Mouse (Mus musculus) embryonic facial prominence, embryonic 11.5 days (tissue): ENCODE results near the gene Man1a2. TPM values are rescaled to one million over a fixed set of nuclear protein-coding genes. Genes with fewer than 3 reads are reported as not detected.

Experiments
- ATAC-seq: fragments of 200-750 bp; cut with Nextera tagmentation; replicated peaks from 2 replicates; pipeline ENCODE4 v1.8.0; 2017; ENCODE audit warnings: low read depth; ENCODE audit not compliant: insufficient number of reproducible peaks, low FRiP score, low TSS enrichment
- DNase-seq: peaks from one replicate; pipeline ENCODE4 v3.0.0-alpha.2; 2015; ENCODE audit warnings: low spot score
- H3K27ac ChIP-seq: fragments of 300-500 bp; sonication (generic); replicated peaks from 2 replicates; pipeline ENCODE4 v1.5.1; 2014; ENCODE audit warnings: mild to moderate bottlenecking, low read depth, low read length, control low read depth
- H3K27me3 ChIP-seq: fragments of 300-500 bp; sonication (generic); 2 replicates; pipeline ENCODE4 v1.6.1; 2014; ENCODE audit warnings: mild to moderate bottlenecking, low read length, moderate library complexity, mixed read lengths; ENCODE audit not compliant: control insufficient read depth, insufficient read depth
- H3K36me3 ChIP-seq: fragments of 300-500 bp; sonication (generic); replicated peaks from 2 replicates; pipeline ENCODE4 v1.6.1; 2014; ENCODE audit warnings: low read depth, mild to moderate bottlenecking, low read length, moderate library complexity, mixed read lengths; ENCODE audit not compliant: control insufficient read depth, insufficient read depth
- H3K4me1 ChIP-seq: fragments of 300-500 bp; sonication (generic); 2 replicates; pipeline ENCODE4 v1.6.1; 2014; ENCODE audit warnings: low read length, mixed read lengths; ENCODE audit not compliant: control insufficient read depth, insufficient read depth
- H3K4me2 ChIP-seq: fragments of 300-500 bp; sonication (generic); 2 replicates; pipeline ENCODE4 v1.6.1; 2014; ENCODE audit warnings: low read depth, mild to moderate bottlenecking, control low read depth, low read length, moderate library complexity
- H3K4me3 ChIP-seq: fragments of 300-500 bp; sonication (generic); 2 replicates; pipeline ENCODE4 v1.5.1; 2014; ENCODE audit warnings: low read depth, low read length, control low read depth
- H3K9ac ChIP-seq: fragments of 300-500 bp; sonication (generic); replicated peaks from 2 replicates; pipeline ENCODE4 v1.6.1; 2014; ENCODE audit warnings: mild to moderate bottlenecking, control low read depth, low read length
- H3K9me3 ChIP-seq: fragments of 300-500 bp; sonication (generic); replicated peaks from 2 replicates; pipeline ENCODE4 v1.6.1; 2016; ENCODE audit warnings: mild to moderate bottlenecking, low read length, inconsistent platforms, mixed read lengths; ENCODE audit not compliant: control insufficient read depth
- WGBS: fragments of 180-500 bp; shearing (Covaris S2); extraction: QIAGEN DNeasy Blood & Tissue Kit; methylation state at CpG from one replicate; pipeline ENCODE4 v1.1.7; 2014; 5-methylcytosine and 5-hydroxymethylcytosine counted together
- polyA plus RNA-seq: library from polyadenylated mRNA; unstranded; fragments of >200 nt; fragmentation: Nextera tagmentation; extraction: Ambion mirVana; gene quantifications from 2 replicates; pipeline ENCODE4 v1.2.1, GENCODE M21; 2014

Man1a2 gene
- polyA plus RNA-seq, 1 experiment from 2014 or later = 66.0 TPM

- no peaks in the 10 kb centered on the region for H3K36me3 ChIP-seq
- H3K4me2 ChIP-seq = no peak overlapping the region
- DNase-seq = no peak
- no peaks in the 10 kb centered on the region for H3K27me3 ChIP-seq
- no peak for ATAC-seq
- H3K9ac ChIP-seq = no peak overlapping the region
- H3K4me1 ChIP-seq = no peaks in the 10 kb centered on the region
- WGBS = 82% methylated on average over 2 of the region's 2 CpGs
- H3K4me3 ChIP-seq = no peak overlapping the region
- H3K27ac ChIP-seq = no peak overlapping the region
- H3K9me3 ChIP-seq = no peaks in the 10 kb centered on the region
Measured at GRCm38 (mm10) chr3:100636255-100636654, 49.0 kb downstream of the Man1a2 start.

GRCm38 (mm10) chr3:100634821-100635220 is 50.5 kb downstream of the Man1a2 start:
- Histone ChIP-seq H3K4me3 (no peak overlapping the region), H3K36me3 (no peaks in the 10 kb centered on the region)
- WGBS = 91% methylated on average over 4 of the region's 4 CpGs

GRCm38 (mm10) chr3:100618511-100618910 is 66.8 kb downstream of the Man1a2 start:
- DNase-seq (no peak), ATAC-seq (no peak)
- WGBS = 75% methylated on average over 4 of the region's 4 CpGs
- H3K4me1 ChIP-seq = no peaks in the 10 kb centered on the region
- H3K27ac ChIP-seq = no peak overlapping the region
- no peaks in the 10 kb centered on the region for H3K36me3 ChIP-seq
- no peak overlapping the region for H3K9ac ChIP-seq
- H3K9me3 ChIP-seq = no peaks in the 10 kb centered on the region
- H3K27me3 ChIP-seq = no peaks in the 10 kb centered on the region
- no peak overlapping the region for H3K4me2 ChIP-seq
- H3K4me3 ChIP-seq = no peak overlapping the region

More at GRCm38 (mm10) chr3:100634821-100635220, 50.5 kb downstream of the Man1a2 start:
- ATAC-seq (no peak), DNase-seq (no peak)
- no peak overlapping the region for H3K9ac ChIP-seq
- no peak overlapping the region for H3K4me2 ChIP-seq
- H3K27me3 ChIP-seq = no peaks in the 10 kb centered on the region
- H3K27ac ChIP-seq = no peak overlapping the region
- no peaks in the 10 kb centered on the region for H3K9me3 ChIP-seq
- no peaks in the 10 kb centered on the region for H3K4me1 ChIP-seq

GRCm38 (mm10) chr3:100610916-100611315 is 74.4 kb downstream of the Man1a2 start:
- H3K9me3 ChIP-seq = no peaks in the 10 kb centered on the region
- DNase-seq (no peak), ATAC-seq (no peak)
- no peak overlapping the region for H3K9ac ChIP-seq
- H3K27ac ChIP-seq = no peak overlapping the region
- H3K4me3 ChIP-seq = no peak overlapping the region
- no peaks in the 10 kb centered on the region for H3K27me3 ChIP-seq
- H3K36me3 ChIP-seq = no peaks in the 10 kb centered on the region
- 90% methylated on average over 1 of the region's 1 CpGs for WGBS
- no peaks in the 10 kb centered on the region for H3K4me1 ChIP-seq
- H3K4me2 ChIP-seq = no peak overlapping the region

- Histone ChIP-seq H3K9ac (no peak overlapping the region), H3K4me3 (no peak overlapping the region), H3K27me3 (no peaks in the 10 kb centered on the region), H3K9me3 (no peaks in the 10 kb centered on the region), H3K4me2 (no peak overlapping the region), H3K27ac (no peak overlapping the region), H3K36me3 (no peaks in the 10 kb centered on the region), H3K4me1 (no peaks in the 10 kb centered on the region)
- WGBS = 86% methylated on average over 2 of the region's 2 CpGs
- DNase-seq (no peak), ATAC-seq (no peak)
Measured at GRCm38 (mm10) chr3:100604539-100604938, 80.8 kb downstream of the Man1a2 start.

GRCm38 (mm10) chr3:100599265-100599820 is 86.0 kb downstream of the Man1a2 start:
- Histone ChIP-seq H3K9ac (no peak overlapping the region), H3K27ac (no peak overlapping the region), H3K4me1 (no peaks in the 10 kb centered on the region), H3K9me3 (no peaks in the 10 kb centered on the region), H3K36me3 (no peaks in the 10 kb centered on the region), H3K4me2 (no peak overlapping the region), H3K4me3 (no peak overlapping the region), H3K27me3 (no peaks in the 10 kb centered on the region)
- WGBS = 88% methylated on average over 2 of the region's 2 CpGs
- ATAC-seq (no peak), DNase-seq (no peak)

GRCm38 (mm10) chr3:100591053-100591452 is 94.2 kb downstream of the Man1a2 start:
- Histone ChIP-seq H3K4me3 (no peak overlapping the region), H3K4me2 (no peak overlapping the region), H3K36me3 (no peaks in the 10 kb centered on the region), H3K27ac (no peak overlapping the region), H3K9me3 (no peaks in the 10 kb centered on the region), H3K27me3 (no peaks in the 10 kb centered on the region), H3K9ac (no peak overlapping the region), H3K4me1 (no peaks in the 10 kb centered on the region)
- DNase-seq (no peak), ATAC-seq (no peak)
- 87% methylated on average over 4 of the region's 4 CpGs for WGBS

- H3K36me3 ChIP-seq = no peaks in the 10 kb centered on the region
- H3K27ac ChIP-seq = no peak overlapping the region
- no peak for DNase-seq
- H3K27me3 ChIP-seq = no peaks in the 10 kb centered on the region
- H3K4me1 ChIP-seq = no peaks in the 10 kb centered on the region
- H3K4me3 ChIP-seq = no peak overlapping the region
- no peak overlapping the region for H3K4me2 ChIP-seq
- no peaks in the 10 kb centered on the region for H3K9me3 ChIP-seq
- no peak for ATAC-seq
- WGBS = 89% methylated on average over 1 of the region's 1 CpGs
- H3K9ac ChIP-seq = no peak overlapping the region
Measured at GRCm38 (mm10) chr3:100582721-100583355, 102.5 kb downstream of the Man1a2 start.
